Mouse (Mus musculus) CH12.LX (cell line): Measurements from ENCODE around the gene Prox1.

Experiments used
- CTCF ChIP-seq, 2 experiments: IDR thresholded peaks in 1 of 2; conservative IDR thresholded peaks in 1 of 2; 2 replicates each; pipeline ENCODE4 v1.5.1; 2011 to 2012; ENCODE audit warnings: low read depth in 2 of 2, low read length in 2 of 2, improper control_type of control experiment in 1 of 2, inconsistent platforms in 1 of 2, mild to moderate bottlenecking in 1 of 2, moderate library complexity in 1 of 2
- EP300 ChIP-seq: IDR thresholded peaks from 2 replicates; pipeline ENCODE4 v1.6.1; 2011; ENCODE audit warnings: low read length, improper control_type of control experiment
- HCFC1 ChIP-seq: IDR thresholded peaks from 2 replicates; pipeline ENCODE4 v1.6.1; 2012; ENCODE audit warnings: low read depth, mild to moderate bottlenecking, inconsistent platforms, low read length, improper control_type of control experiment
- IRF4 ChIP-seq: IDR thresholded peaks from 2 replicates; pipeline ENCODE4 v1.6.1; 2014; ENCODE audit warnings: low read depth, mild to moderate bottlenecking, inconsistent platforms, low read length, improper control_type of control experiment
- KAT2A ChIP-seq: IDR thresholded peaks from 2 replicates; pipeline ENCODE4 v1.6.1; 2012; ENCODE audit warnings: low read length, improper control_type of control experiment, inconsistent platforms; ENCODE audit not compliant: insufficient replicate concordance
- MAFK ChIP-seq: IDR thresholded peaks from 2 replicates; pipeline ENCODE4 v1.6.1; 2011; ENCODE audit warnings: low read length, improper control_type of control experiment; ENCODE audit not compliant: insufficient replicate concordance
- MAZ ChIP-seq: IDR thresholded peaks from 2 replicates; pipeline ENCODE4 v1.6.1; 2012; ENCODE audit warnings: low read depth, mild to moderate bottlenecking, inconsistent platforms, low read length, improper control_type of control experiment, moderate library complexity
- NRF1 ChIP-seq: IDR thresholded peaks from 2 replicates; pipeline ENCODE4 v1.6.1; 2014; ENCODE audit warnings: low read depth, mild to moderate bottlenecking, inconsistent platforms, low read length, improper control_type of control experiment, moderate library complexity
- POLR2A ChIP-seq: IDR thresholded peaks from 2 replicates; pipeline ENCODE4 v1.6.1; 2011; ENCODE audit warnings: low read depth, mild to moderate bottlenecking, improper control_type of control experiment, low read length
- RCOR1 ChIP-seq: conservative IDR thresholded peaks from 2 replicates; pipeline ENCODE4 v1.6.1; 2012; ENCODE audit warnings: low read depth, mild to moderate bottlenecking, inconsistent platforms, low read length, improper control_type of control experiment
- USF1 ChIP-seq: IDR thresholded peaks from 2 replicates; pipeline ENCODE4 v1.6.1; 2014; ENCODE audit warnings: low read depth, mild to moderate bottlenecking, inconsistent platforms, low read length, improper control_type of control experiment
- ZC3H11A ChIP-seq: IDR thresholded peaks from 2 replicates; pipeline ENCODE4 v1.6.1; 2012; ENCODE audit warnings: low read depth, mild to moderate bottlenecking, inconsistent platforms, low read length, improper control_type of control experiment
- ZNF384 ChIP-seq: IDR thresholded peaks from 2 replicates; pipeline ENCODE4 v1.6.1; 2012; ENCODE audit warnings: low read depth, low read length, improper control_type of control experiment, inconsistent platforms

GRCm38 (mm10) chr1:190167609-190168008 is 2.9 kb downstream of the Prox1 start:
- TF ChIP-seq MAFK (no peak), CTCF (conservative IDR thresholded peaks at IDR 0.05 in 1 of 2, IDR thresholded peaks at IDR 0.05 in 1 of 2; ENCODE audit: low read depth in 2 of 2, low read length in 2 of 2) (no peak), USF1 (no peak), KAT2A (no peak), POLR2A (no peak), NRF1 (no peak), ZNF384 (no peak), MAZ (no peak), IRF4 (no peak), RCOR1 (no peak), ZC3H11A (no peak), EP300 (no peak), HCFC1 (no peak)
